Mouse (Mus musculus) C2C12 (cell line): ENCODE data around the gene Mgam.

Experiments
- CTCF ChIP-seq: IDR thresholded peaks from one replicate; pipeline ENCODE4 v1.5.1; 2011; ENCODE audit not compliant: control insufficient read depth, insufficient read depth, insufficient read length
- MAX ChIP-seq: IDR thresholded peaks from one replicate; pipeline ENCODE4 v1.6.1; 2011; ENCODE audit warnings: mild to moderate bottlenecking, control low read depth

GRCm38 (mm10) chr6:40660930-40661329, 32.3 kb downstream of the Mgam start:
- no peak for TF ChIP-seq MAX
- no peak for TF ChIP-seq CTCF
